Mouse (Mus musculus) splenic B cell, adult 2 months (primary cell): ENCODE data around the gene Ephb1.

ENCODE experiments used
- DNase-seq: peaks from one replicate; pipeline ENCODE4 v3.0.0-alpha.2; 2011; ENCODE audit warnings: low read depth, low spot score
- H3K27me3 ChIP-seq: 2 replicates; pipeline ENCODE4 v1.6.1; 2012; ENCODE audit warnings: mild to moderate bottlenecking, low read length, moderate library complexity, mixed read lengths; ENCODE audit not compliant: control insufficient read depth, poor library complexity, insufficient read depth, severe bottlenecking
- H3K36me3 ChIP-seq: 2 replicates; pipeline ENCODE4 v1.6.1; 2012; ENCODE audit warnings: mild to moderate bottlenecking, low read length, moderate library complexity, mixed read lengths; ENCODE audit not compliant: control insufficient read depth, poor library complexity, insufficient read depth, severe bottlenecking

Gene Ephb1

GRCm38 (mm10) chr9:101981161-101981560 lies 373.3 kb downstream of the Ephb1 start:
- no peaks in the 10 kb centered on the region for H3K36me3 ChIP-seq
- DNase-seq: no peak
- no peaks in the 10 kb centered on the region for H3K27me3 ChIP-seq

- Histone ChIP-seq H3K36me3 (no peaks in the 10 kb centered on the region), H3K27me3 (no peaks in the 10 kb centered on the region)
- no peak for DNase-seq
Observed at GRCm38 (mm10) chr9:101976884-101977465, 377.5 kb downstream of the Ephb1 start.

GRCm38 (mm10) chr9:101972314-101972713 lies 382.2 kb downstream of the Ephb1 start:
- H3K36me3 ChIP-seq: no peaks in the 10 kb centered on the region
- no peak for DNase-seq
- H3K27me3 ChIP-seq: no peaks in the 10 kb centered on the region

- DNase-seq: no peak
- no peaks in the 10 kb centered on the region for H3K27me3 ChIP-seq
- no peaks in the 10 kb centered on the region for H3K36me3 ChIP-seq
Observed at GRCm38 (mm10) chr9:101971806-101972205, 382.7 kb downstream of the Ephb1 start.

DNA sequence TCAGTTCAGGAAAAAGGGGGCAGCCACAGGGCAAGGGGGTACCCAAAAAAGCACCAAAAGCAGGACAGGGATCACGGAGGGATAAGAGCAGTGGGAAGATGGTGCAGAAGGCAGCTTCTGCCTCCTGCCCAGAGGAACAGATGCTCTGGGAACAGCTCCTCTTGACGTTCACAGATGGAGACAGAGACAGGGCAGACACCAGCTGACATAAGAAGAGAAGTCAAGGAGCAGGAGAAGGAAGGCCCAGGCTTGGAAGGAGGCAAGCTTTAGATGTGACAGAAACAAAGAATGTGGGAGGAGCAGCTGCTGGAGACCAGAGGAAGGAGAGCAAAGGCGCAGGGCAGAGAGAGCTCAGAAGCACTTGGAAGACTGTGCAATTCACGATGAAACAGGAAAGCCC lies 398.3 kb downstream of the Ephb1 start:
- no peak for DNase-seq
- H3K27me3 ChIP-seq: no peaks in the 10 kb centered on the region
- no peaks in the 10 kb centered on the region for H3K36me3 ChIP-seq

- Histone ChIP-seq H3K36me3 (no peaks in the 10 kb centered on the region), H3K27me3 (no peaks in the 10 kb centered on the region)
- DNase-seq: no peak
Observed at GRCm38 (mm10) chr9:101954529-101954928, 400.0 kb downstream of the Ephb1 start.

DNA sequence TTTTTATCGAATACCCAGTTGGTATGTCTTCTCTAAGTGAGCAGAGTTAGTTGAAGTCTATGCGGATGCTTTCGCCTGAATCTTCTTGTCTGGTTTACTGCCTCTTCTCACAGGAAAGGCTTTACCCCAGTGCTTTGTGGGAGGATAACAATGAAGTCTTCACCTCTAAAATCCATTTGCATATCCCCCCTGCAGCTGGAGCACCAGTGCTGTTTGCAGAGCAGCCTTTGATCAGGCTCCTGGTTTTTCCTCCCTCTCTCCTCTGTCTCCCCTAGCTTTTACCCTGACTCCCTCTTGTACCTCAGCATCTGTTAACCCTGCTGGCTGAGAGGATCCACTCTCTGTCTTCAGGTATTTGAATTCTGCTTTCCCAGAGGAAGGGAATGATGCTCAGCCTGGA lies 404.4 kb downstream of the Ephb1 start:
- H3K36me3 ChIP-seq: no peaks in the 10 kb centered on the region
- DNase-seq: no peak
- no peaks in the 10 kb centered on the region for H3K27me3 ChIP-seq

GRCm38 (mm10) chr9:101945814-101946213 lies 408.7 kb downstream of the Ephb1 start:
- Histone ChIP-seq H3K36me3 (no peaks in the 10 kb centered on the region), H3K27me3 (no peaks in the 10 kb centered on the region)

GRCm38 (mm10) chr9:101945326-101945725 lies 409.2 kb downstream of the Ephb1 start:
- Histone ChIP-seq H3K36me3 (no peaks in the 10 kb centered on the region), H3K27me3 (no peaks in the 10 kb centered on the region)
- DNase-seq: no peak

More at GRCm38 (mm10) chr9:101945814-101946213, 408.7 kb downstream of the Ephb1 start:
- DNase-seq: no peak

DNA sequence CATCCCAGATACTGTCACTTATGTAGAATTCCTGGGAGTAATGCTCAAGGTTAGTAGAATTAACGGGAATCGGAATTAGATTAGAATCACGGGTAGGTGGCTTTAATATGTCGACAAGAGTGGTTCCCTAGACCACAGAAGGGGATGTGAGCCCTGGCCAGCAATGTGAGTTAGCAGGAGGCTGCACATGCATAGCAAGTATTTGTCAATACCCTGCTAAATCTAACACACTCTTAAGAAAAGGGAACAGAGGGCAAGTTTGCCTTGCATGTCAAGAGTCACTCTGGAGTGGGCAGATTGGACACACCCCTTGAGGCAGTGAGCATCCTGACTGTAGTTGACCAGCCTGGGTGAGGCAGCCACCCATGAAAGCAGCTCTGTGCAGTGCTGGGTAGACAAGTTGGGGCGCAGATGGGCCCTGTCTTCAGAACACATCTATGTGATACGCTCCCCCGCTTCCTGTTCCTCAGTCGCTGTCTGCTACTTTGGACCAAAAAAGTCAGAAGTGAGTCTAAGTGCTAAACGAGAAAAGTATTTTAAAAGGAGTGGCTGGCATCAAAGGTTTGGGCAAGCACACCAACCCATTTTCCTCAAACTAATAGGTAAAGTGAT lies 412.3 kb downstream of the Ephb1 start:
- Histone ChIP-seq H3K27me3 (no peaks in the 10 kb centered on the region), H3K36me3 (no peaks in the 10 kb centered on the region)
- DNase-seq: no peak

GRCm38 (mm10) chr9:101940182-101940581 lies 414.3 kb downstream of the Ephb1 start:
- Histone ChIP-seq H3K36me3 (no peaks in the 10 kb centered on the region), H3K27me3 (no peaks in the 10 kb centered on the region)
- DNase-seq: no peak

GRCm38 (mm10) chr9:101939006-101939405 lies 415.5 kb downstream of the Ephb1 start:
- H3K27me3 ChIP-seq: no peaks in the 10 kb centered on the region
- no peaks in the 10 kb centered on the region for H3K36me3 ChIP-seq
- no peak for DNase-seq

DNA sequence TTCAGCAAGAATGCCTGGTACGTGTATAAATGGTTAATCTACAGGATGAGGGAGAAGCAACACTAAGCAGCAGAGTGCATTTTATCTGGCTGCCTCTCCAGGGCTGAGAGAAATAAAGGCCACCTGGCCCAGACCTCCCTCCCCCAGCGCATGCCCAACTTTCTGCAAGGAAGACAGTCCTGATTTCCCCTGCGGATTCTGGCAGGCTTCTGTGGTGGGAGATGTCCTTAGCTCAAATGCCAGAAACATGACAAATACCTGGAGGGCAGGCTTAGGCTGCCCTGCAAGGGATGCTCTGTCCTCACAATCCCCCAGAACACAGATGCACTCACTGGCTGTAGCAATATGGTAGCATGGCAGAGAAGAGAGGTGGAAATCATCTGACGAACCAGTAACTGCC lies 416.4 kb downstream of the Ephb1 start:
- H3K27me3 ChIP-seq: no peaks in the 10 kb centered on the region
- no peaks in the 10 kb centered on the region for H3K36me3 ChIP-seq
- no peak for DNase-seq

- DNase-seq: no peak
- H3K36me3 ChIP-seq: no peaks in the 10 kb centered on the region
- no peaks in the 10 kb centered on the region for H3K27me3 ChIP-seq
Observed at GRCm38 (mm10) chr9:101934887-101935286, 419.6 kb downstream of the Ephb1 start.

GRCm38 (mm10) chr9:101933946-101934573 lies 420.4 kb downstream of the Ephb1 start:
- no peaks in the 10 kb centered on the region; the same call in 1 of the 2 replicates for H3K27me3 ChIP-seq
- no peaks in the 10 kb centered on the region for H3K36me3 ChIP-seq
- no peak for DNase-seq
